ENCODE assay signal across 35 mouse cellular contexts in genomic region chr14:107785242-107785641, GRCm38 (mm10).
"Had no signal": no experiment of that assay in that cellular context is flagged by ENCODE, and none has a peak within 500 bp of the region (broad histone marks: within the 10 kb centered on the region; RNA-seq: fewer than 3 reads in every experiment).

No protein-coding gene starts in this region.

- H3K9ac ChIP-seq: heart, embryonic 12.5 days; heart, embryonic 13.5 days; heart, embryonic 15.5 days; hindbrain, embryonic 12.5 days; hindbrain, embryonic 13.5 days; hindbrain, embryonic 14.5 days; hindbrain, embryonic 15.5 days; intestine, embryonic 15.5 days; kidney, embryonic 15.5 days had no signal

- ATAC-seq: hindbrain, embryonic 16.5 days; hindbrain, postnatal 0 days; inflammation-experienced regulatory T-cells, adult 6 months; intestine, embryonic 15.5 days; intestine, embryonic 16.5 days; intestine, postnatal 0 days had no signal

- H3K4me2 ChIP-seq: heart, embryonic 11.5 days; heart, embryonic 12.5 days; heart, embryonic 13.5 days; heart, embryonic 15.5 days; hindbrain, embryonic 12.5 days; hindbrain, embryonic 13.5 days; hindbrain, embryonic 14.5 days; hindbrain, embryonic 15.5 days; intestine, embryonic 15.5 days; kidney, embryonic 15.5 days had no signal

- H3K36me3 ChIP-seq: heart, embryonic 12.5 days; heart, embryonic 13.5 days; heart, embryonic 15.5 days; hindbrain, embryonic 10.5 days; hindbrain, embryonic 12.5 days; hindbrain, embryonic 13.5 days; hindbrain, embryonic 15.5 days; intestine, embryonic 15.5 days; kidney, embryonic 15.5 days had no signal

- DNase-seq: heart, postnatal 10 days; heart, postnatal 14 days; heart, postnatal 36 days; heart, postnatal 4 days; kidney, adult 11 months; kidney, adult 18-20 months; kidney, adult 2 months; kidney, adult 8-10 months; kidney, adult 9 months; kidney, postnatal 10 days; kidney, postnatal 14 days; kidney, postnatal 25 days; kidney, postnatal 36 days; kidney, postnatal 4 days; layer of hippocampus, adult 9-11 months; layer of hippocampus, postnatal 36 days had no signal

- H3K4me3 ChIP-seq: heart, embryonic 12.5 days; heart, embryonic 13.5 days; heart, embryonic 15.5 days; hindbrain, embryonic 10.5 days; hindbrain, embryonic 12.5 days; hindbrain, embryonic 13.5 days; hindbrain, embryonic 15.5 days; intestine, embryonic 15.5 days; kidney, embryonic 15.5 days; layer of hippocampus, adult 2 months; left cerebral cortex, adult 2 months had no signal

- H3K27me3 ChIP-seq: heart, embryonic 12.5 days; heart, embryonic 13.5 days; heart, embryonic 15.5 days; hindbrain, embryonic 12.5 days; hindbrain, embryonic 13.5 days; hindbrain, embryonic 15.5 days; intestine, embryonic 15.5 days; kidney, embryonic 15.5 days had no signal

- H3K4me1 ChIP-seq: heart, embryonic 12.5 days; heart, embryonic 13.5 days; heart, embryonic 15.5 days; hindbrain, embryonic 10.5 days; hindbrain, embryonic 12.5 days; hindbrain, embryonic 13.5 days; hindbrain, embryonic 15.5 days; intestine, embryonic 15.5 days; kidney, embryonic 15.5 days had no signal

- H3K27ac ChIP-seq: heart, embryonic 13.5 days; heart, embryonic 15.5 days; hindbrain, embryonic 10.5 days; hindbrain, embryonic 12.5 days; hindbrain, embryonic 13.5 days; hindbrain, embryonic 14.5 days; hindbrain, embryonic 15.5 days; hindbrain, postnatal 0 days; intestine, embryonic 15.5 days; kidney, embryonic 15.5 days; kidney, postnatal 0 days; layer of hippocampus, adult 2 months; left cerebral cortex, adult 2 months had no signal

- H3K9me3 ChIP-seq: heart, embryonic 12.5 days; heart, embryonic 13.5 days; heart, embryonic 15.5 days; hindbrain, embryonic 10.5 days; hindbrain, embryonic 12.5 days; hindbrain, embryonic 13.5 days; hindbrain, embryonic 15.5 days; intestine, embryonic 15.5 days; kidney, embryonic 15.5 days had no signal
